In the genomic region with DNA sequence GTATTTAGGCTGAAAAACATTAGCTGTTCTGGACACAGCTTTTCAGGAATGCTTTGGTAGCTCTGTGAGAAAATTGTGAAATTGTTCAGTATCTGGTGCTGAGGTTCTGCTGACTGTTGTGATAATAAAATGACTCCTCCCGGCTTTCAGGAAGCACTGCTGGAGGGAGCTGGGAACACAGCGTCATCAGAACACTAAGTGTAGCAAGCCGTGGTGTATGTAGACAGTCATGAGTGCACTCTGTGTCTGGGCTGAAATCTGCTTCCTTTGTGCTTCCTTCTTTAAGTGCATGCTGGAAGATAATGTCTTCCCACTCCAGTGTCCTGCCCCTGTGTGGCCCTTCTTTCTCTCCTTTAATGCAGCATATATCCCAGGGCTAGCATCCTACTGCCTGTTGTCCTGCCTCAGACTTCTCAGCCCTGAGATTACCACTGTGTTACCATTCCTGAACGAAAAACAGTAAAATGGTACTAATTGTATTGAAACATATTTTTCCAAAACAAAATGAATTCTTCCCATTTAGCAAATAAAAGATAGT, we compare ENCODE assay signal across 8 mouse cellular contexts. TPM values are rescaled to one million over a fixed set of nuclear protein-coding genes. Genes with fewer than 3 reads are reported as not detected.
DNase-seq lines count a peak whose midpoint lies in the region; ATAC-seq lines count a peak whose summit lies in the region.

No protein-coding gene starts in this region.

- no peaks in the 10 kb centered on the region for H3K9me3 ChIP-seq in kidney, embryonic 15.5 days (replicated peaks)
- H3K9me3 ChIP-seq in embryonic facial prominence, embryonic 13.5 days, result no peaks in the 10 kb centered on the region

- DNase-seq in kidney, adult 9 months, result no peak
- peak; percentile 43 to 54 for DNase-seq in heart, postnatal 36 days
- DNase-seq in lung, postnatal 25 days (ENCODE audit: low spot score), result peak; percentile 63
- DNase-seq in cerebellum, postnatal 4 days (ENCODE audit: low spot score in 2 of 2), result no peak
- DNase-seq in cerebellum, postnatal 36 days, result no peak
- DNase-seq in thymus, postnatal 25 days, result no peak

- H3K9ac ChIP-seq in kidney, embryonic 15.5 days, result no peak overlapping the region
- no peak overlapping the region for H3K9ac ChIP-seq in embryonic facial prominence, embryonic 13.5 days

- H3K4me1 ChIP-seq in kidney, embryonic 15.5 days, result peaks cover 63% of the 10 kb centered on the region
- H3K4me1 ChIP-seq in embryonic facial prominence, embryonic 13.5 days, result peaks cover 22% of the 10 kb centered on the region

- peak overlapping the region; percentile 87 for H3K27ac ChIP-seq in kidney, embryonic 15.5 days
- H3K27ac ChIP-seq in embryonic facial prominence, embryonic 13.5 days, result peak overlapping the region; percentile 62; the same call in 1 of the 2 replicates

- no peaks in the 10 kb centered on the region for H3K27me3 ChIP-seq in kidney, embryonic 15.5 days
- H3K27me3 ChIP-seq in embryonic facial prominence, embryonic 13.5 days, result no peaks in the 10 kb centered on the region

- 16% methylated on average over 4 of the region's 4 CpGs for WGBS in kidney, embryonic 15.5 days
- WGBS in embryonic facial prominence, embryonic 13.5 days, result 23% methylated on average over 4 of the region's 4 CpGs

- no peak overlapping the region for H3K4me3 ChIP-seq in kidney, embryonic 15.5 days (replicated peaks)
- no peak overlapping the region for H3K4me3 ChIP-seq in embryonic facial prominence, embryonic 13.5 days

- intact Hi-C loops in heart, postnatal 36 days (cut with DNase I), result no loop called here

- ATAC-seq in kidney, embryonic 15.5 days (replicated peaks; ENCODE audit: low FRiP score), result 0 out of 2 replicates have a peak, but pooled peaks have one; percentile 40
- ATAC-seq in embryonic facial prominence, embryonic 13.5 days (ENCODE audit: insufficient number of reproducible peaks, insufficient read depth, low FRiP score, low TSS enrichment, low read depth), result no peak

- H3K36me3 ChIP-seq in kidney, embryonic 15.5 days, result no peaks in the 10 kb centered on the region
- H3K36me3 ChIP-seq in embryonic facial prominence, embryonic 13.5 days, result no peaks in the 10 kb centered on the region

- no peak overlapping the region for H3K4me2 ChIP-seq in kidney, embryonic 15.5 days
- H3K4me2 ChIP-seq in embryonic facial prominence, embryonic 13.5 days, result no peak overlapping the region

RNA-seq across cellular contexts. Expression of a gene that starts 28.7 kb away (rescaled TPM):
- polyA plus RNA-seq in kidney, embryonic 15.5 days (2015; fragmentation: Nextera tagmentation; extraction: Ambion mirVana), result 17.4 and 19.2 TPM in 2 replicates
- polyA plus RNA-seq in embryonic facial prominence, embryonic 13.5 days (2015; fragmentation: Nextera tagmentation; extraction: Ambion mirVana), result 14.4 and 14.7 TPM in 2 replicates
- total RNA-seq in heart, postnatal 36 days (2021), result 10 to 100 TPM; 23.0 to 27.1 TPM

Comparison
In these comparisons a context has a peak if more than half of its experiments do, and no peak if none do; other contexts are left out.
1. DNase-seq: peak in heart, postnatal 36 days (2 of 2) and lung, postnatal 25 days (single experiment); none in kidney, adult 9 months (single experiment), cerebellum, postnatal 4 days (0 of 2), cerebellum, postnatal 36 days (0 of 2) and thymus, postnatal 25 days (single experiment).